Mouse (Mus musculus): ENCODE measurements at regions not wholly inside any gene's neighbourhood (a gene's known extent, or its start where the extent isn't known, plus 50 kb on each side); places are given as distances from the start of the nearest gene placed in this dataset.

GRCm38 (mm10) chr10:116726031-116726430 lies 144.7 kb upstream of the Cnot2 start:
- no peak overlapping the region for H3K4me3 ChIP-seq (ENCODE audit: insufficient read depth, low read depth, low read length)
- H3K4me1 ChIP-seq (ENCODE audit: control insufficient read depth, insufficient read depth, insufficient read length, low read length), result peaks cover 8% of the 10 kb centered on the region
- H3K27ac ChIP-seq (replicated peaks; ENCODE audit: low read depth, low read length), result no peak overlapping the region

DNA sequence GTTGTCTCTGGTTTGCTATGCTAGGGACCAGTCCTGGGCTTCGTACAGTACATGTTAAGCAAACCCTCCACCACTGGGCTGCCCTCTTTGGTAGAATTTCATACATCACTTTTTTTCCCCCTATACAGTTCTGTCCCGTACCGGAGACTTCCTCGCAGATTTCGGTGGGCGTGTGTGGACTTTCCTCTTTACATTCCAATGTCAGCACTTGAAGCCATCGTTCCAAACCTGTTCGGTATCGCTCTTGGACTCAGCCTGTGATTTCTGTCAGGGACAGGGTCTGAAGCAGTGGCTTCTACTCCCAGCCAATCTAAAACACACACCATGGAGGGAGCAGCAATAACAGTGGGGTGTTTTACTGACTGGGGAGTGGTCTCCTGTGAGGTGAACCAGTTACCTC lies 140.7 kb upstream of the Cnot2 start:
- H3K4me3 ChIP-seq (ENCODE audit: insufficient read depth, low read depth, low read length), result no peak overlapping the region
- H3K4me1 ChIP-seq (ENCODE audit: control insufficient read depth, insufficient read depth, insufficient read length, low read length), result peaks cover 3% of the 10 kb centered on the region; the same call in 1 of the 2 replicates

GRCm38 (mm10) chr10:116719616-116720015 lies 138.3 kb upstream of the Cnot2 start:
- Histone ChIP-seq H3K4me3 (ENCODE audit: insufficient read depth, low read depth, low read length) (no peak overlapping the region), H3K27ac (replicated peaks; ENCODE audit: low read depth, low read length) (peak overlapping the region; percentile 59; the same call in 1 of the 2 replicates), H3K4me1 (ENCODE audit: control insufficient read depth, insufficient read depth, insufficient read length, low read length) (peaks cover 3% of the 10 kb centered on the region; the same call in 1 of the 2 replicates)

More for the DNA sequence above, 140.7 kb upstream of the Cnot2 start:
- no peak overlapping the region for H3K27ac ChIP-seq (replicated peaks; ENCODE audit: low read depth, low read length)

DNA sequence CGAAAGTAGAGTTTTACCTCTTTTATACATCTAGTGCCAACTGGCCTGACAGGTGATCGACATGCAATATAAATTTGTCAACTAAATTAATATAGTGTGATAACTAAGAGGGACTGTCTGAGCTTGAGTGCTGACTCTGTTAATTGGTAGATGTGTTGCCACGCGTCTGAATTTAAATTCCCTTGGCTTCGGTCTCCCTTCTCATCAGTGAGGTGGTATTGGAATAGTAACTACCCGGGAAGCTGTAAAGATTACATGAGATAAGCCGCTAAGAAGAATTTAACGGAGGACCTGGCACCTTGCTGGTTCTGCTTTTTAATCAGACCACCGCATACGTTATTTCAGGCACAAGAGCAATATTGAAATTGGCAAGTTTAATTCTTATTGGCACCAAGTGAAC lies 136.7 kb upstream of the Cnot2 start:
- Histone ChIP-seq H3K4me3 (ENCODE audit: insufficient read depth, low read depth, low read length) (no peak overlapping the region), H3K27ac (replicated peaks; ENCODE audit: low read depth, low read length) (no peak overlapping the region), H3K4me1 (ENCODE audit: control insufficient read depth, insufficient read depth, insufficient read length, low read length) (peaks cover 11% of the 10 kb centered on the region)

DNA sequence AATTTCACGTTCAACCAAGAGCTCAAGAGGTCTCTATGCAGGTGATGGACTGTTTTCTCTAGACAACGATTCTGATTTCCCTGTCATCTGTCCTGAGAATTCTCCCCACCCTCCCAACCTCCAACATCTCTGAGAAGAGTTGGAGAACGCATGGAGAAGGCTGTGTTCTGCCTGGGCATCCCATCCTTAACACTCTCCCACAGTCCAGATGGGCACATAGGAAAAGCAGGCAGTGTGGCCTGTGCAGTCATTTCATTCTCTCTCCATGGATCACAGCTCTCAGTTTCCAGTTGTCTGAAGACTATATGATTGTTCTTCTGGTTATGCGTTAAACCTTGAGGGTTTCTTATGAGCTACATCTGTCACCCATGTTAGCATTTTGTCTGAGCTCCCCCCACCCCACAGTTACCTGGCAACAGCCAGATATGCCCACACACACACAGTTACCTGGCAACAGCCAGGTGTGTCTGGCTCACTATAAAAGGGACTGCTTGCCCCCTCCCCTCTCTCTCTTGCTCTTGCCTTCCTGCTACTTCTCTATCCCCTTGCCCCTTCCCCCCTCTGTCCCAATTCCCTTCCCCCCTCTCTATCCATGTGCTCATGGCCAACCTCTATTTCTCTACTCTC lies 135.8 kb upstream of the Cnot2 start:
- Histone ChIP-seq H3K4me3 (ENCODE audit: insufficient read depth, low read depth, low read length) (no peak overlapping the region), H3K27ac (replicated peaks; ENCODE audit: low read depth, low read length) (no peak overlapping the region), H3K4me1 (ENCODE audit: control insufficient read depth, insufficient read depth, insufficient read length, low read length) (peaks cover 11% of the 10 kb centered on the region)

GRCm38 (mm10) chr10:116713456-116713855 lies 132.1 kb upstream of the Cnot2 start:
- no peak overlapping the region for H3K4me3 ChIP-seq (ENCODE audit: insufficient read depth, low read depth, low read length)
- peaks cover 9% of the 10 kb centered on the region for H3K4me1 ChIP-seq (ENCODE audit: control insufficient read depth, insufficient read depth, insufficient read length, low read length)
- H3K27ac ChIP-seq (replicated peaks; ENCODE audit: low read depth, low read length), result peak overlapping the region; percentile 16

DNA sequence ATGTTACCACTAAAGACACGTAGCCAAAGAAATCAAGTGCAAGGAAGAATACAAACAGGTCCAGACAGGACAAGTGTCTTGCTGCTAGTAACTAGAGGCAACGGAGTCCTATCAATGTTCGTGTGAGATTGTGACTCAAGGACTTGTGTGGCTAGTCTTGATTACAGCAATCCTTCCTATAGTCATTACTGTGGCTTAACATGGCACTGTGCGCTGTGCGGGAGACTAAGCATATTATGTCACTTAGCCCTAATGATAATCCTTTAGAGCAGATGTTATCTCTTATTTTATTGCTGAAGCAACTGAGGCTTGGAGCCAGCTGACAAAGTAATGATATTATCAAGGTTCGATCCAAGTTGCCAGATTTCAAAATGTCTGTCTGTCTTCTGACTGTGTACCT lies 125.7 kb upstream of the Cnot2 start:
- Histone ChIP-seq H3K4me3 (ENCODE audit: insufficient read depth, low read depth, low read length) (no peak overlapping the region), H3K27ac (replicated peaks; ENCODE audit: low read depth, low read length) (no peak overlapping the region), H3K4me1 (ENCODE audit: control insufficient read depth, insufficient read depth, insufficient read length, low read length) (peaks cover 2% of the 10 kb centered on the region; the same call in 1 of the 2 replicates)

GRCm38 (mm10) chr10:116701281-116701680 lies 120.0 kb upstream of the Cnot2 start:
- H3K4me1 ChIP-seq (ENCODE audit: control insufficient read depth, insufficient read depth, insufficient read length, low read length), result peaks cover 2% of the 10 kb centered on the region; the same call in 1 of the 2 replicates
- no peak overlapping the region for H3K4me3 ChIP-seq (ENCODE audit: insufficient read depth, low read depth, low read length)
- no peak overlapping the region for H3K27ac ChIP-seq (replicated peaks; ENCODE audit: low read depth, low read length)

DNA sequence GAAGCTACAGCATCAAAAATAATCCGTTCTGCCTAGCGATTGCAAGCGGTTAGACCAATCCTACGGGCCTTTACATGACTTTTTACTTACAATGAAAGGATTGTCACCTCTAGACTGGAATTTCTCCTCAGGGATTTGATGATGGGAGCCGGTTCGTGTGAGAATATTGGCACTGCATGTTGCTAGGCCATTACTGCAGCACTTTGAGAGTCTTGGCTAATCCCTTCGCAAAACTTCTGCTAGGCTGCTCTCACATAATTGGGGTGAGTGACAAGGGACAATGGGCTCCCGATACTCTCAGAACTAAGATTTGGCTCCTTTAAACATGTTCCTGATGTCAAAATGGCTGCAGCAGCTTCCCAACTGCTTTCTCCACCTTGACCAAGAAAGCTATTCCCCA lies 118.4 kb upstream of the Cnot2 start:
- peaks cover 2% of the 10 kb centered on the region; the same call in 1 of the 2 replicates for H3K4me1 ChIP-seq (ENCODE audit: control insufficient read depth, insufficient read depth, insufficient read length, low read length)
- H3K4me3 ChIP-seq (ENCODE audit: insufficient read depth, low read depth, low read length), result no peak overlapping the region
- no peak overlapping the region for H3K27ac ChIP-seq (replicated peaks; ENCODE audit: low read depth, low read length)

DNA sequence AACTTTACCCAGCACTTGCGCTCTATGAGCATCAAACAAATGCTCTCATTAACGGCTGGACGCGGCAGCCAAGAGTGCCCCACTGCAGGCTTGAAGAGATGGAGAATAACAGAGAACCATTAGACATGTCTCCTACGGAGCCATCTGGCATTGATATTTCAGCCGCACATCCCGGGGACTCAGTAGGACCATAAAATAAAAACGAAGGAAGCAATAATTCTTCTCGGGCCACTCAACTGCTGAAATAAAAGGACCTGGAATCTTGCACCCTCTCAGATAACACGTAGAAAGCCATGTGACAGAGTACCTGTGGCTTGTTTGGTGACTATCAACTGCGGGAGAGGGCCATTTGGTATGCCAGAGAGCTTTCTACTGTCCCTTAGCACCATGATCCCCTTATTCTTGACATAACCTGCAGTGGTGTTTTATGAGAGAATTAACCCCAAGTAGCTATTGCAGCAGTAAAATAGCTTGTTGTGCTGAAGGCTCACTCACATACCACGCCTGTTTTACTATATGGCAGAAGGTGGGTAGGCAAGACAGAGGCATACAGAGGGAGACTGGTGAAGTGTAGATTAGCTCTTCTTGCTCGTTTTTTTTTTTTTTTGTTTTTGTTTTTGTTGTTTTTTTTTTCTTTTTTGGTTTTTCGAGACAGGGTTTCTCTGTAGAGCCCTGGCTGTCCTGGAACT lies 116.5 kb upstream of the Cnot2 start:
- no peak overlapping the region for H3K4me3 ChIP-seq (ENCODE audit: insufficient read depth, low read depth, low read length)
- H3K27ac ChIP-seq (replicated peaks; ENCODE audit: low read depth, low read length), result no peak overlapping the region
- H3K4me1 ChIP-seq (ENCODE audit: control insufficient read depth, insufficient read depth, insufficient read length, low read length), result peaks cover 2% of the 10 kb centered on the region; the same call in 1 of the 2 replicates

- no peaks in the 10 kb centered on the region for H3K4me1 ChIP-seq (ENCODE audit: control insufficient read depth, insufficient read depth, insufficient read length, low read length)
- H3K27ac ChIP-seq (replicated peaks; ENCODE audit: low read depth, low read length), result no peak overlapping the region
- no peak overlapping the region for H3K4me3 ChIP-seq (ENCODE audit: insufficient read depth, low read depth, low read length)
Observed at GRCm38 (mm10) chr10:116693816-116694215, 112.5 kb upstream of the Cnot2 start.

DNA sequence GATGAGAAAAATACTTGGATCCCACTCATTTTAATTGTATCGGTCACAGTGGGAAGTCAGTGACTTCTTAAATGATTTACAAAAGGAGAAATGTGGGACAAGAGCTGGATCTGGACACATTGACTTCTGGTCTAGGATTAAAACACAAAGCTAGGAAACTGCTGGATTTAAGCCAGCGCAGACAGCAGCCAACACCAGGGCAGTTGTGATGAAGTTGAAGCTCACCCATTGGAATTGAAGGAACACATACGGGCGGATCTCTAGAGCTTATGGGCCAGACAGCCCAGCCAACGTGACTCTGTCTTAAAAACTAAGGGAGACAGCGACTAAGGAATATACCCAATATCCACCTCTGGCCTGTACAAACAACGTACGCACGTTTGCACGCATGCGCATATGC lies 105.4 kb upstream of the Cnot2 start:
- Histone ChIP-seq H3K27ac (replicated peaks; ENCODE audit: low read depth, low read length) (no peak overlapping the region), H3K4me3 (ENCODE audit: insufficient read depth, low read depth, low read length) (no peak overlapping the region), H3K4me1 (ENCODE audit: control insufficient read depth, insufficient read depth, insufficient read length, low read length) (0 out of 2 replicates have a peak, but pooled peaks cover 2% of the 10 kb centered on the region)

DNA sequence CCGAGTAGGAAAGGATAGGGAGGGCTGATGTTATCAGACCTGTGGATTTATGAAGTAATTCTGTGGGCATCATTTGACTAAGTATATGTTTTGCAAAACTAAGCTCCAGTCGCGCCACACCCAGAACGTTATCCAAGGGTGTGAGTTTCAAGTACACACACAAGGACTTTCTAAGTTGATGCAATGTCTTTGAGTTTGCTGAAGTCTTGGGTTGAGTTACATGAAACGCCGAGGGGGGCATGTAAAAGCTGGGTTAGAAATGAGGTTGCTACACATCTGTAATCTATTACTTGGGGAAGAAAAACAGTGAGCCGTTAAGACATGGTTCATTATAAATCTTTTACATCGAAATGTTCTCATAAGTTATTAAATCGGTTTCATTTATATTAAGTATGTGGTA lies 102.1 kb upstream of the Cnot2 start:
- Histone ChIP-seq H3K4me3 (ENCODE audit: insufficient read depth, low read depth, low read length) (no peak overlapping the region), H3K4me1 (ENCODE audit: control insufficient read depth, insufficient read depth, insufficient read length, low read length) (0 out of 2 replicates have a peak, but pooled peaks cover 2% of the 10 kb centered on the region), H3K27ac (replicated peaks; ENCODE audit: low read depth, low read length) (no peak overlapping the region)

- H3K4me1 ChIP-seq (ENCODE audit: control insufficient read depth, insufficient read depth, insufficient read length, low read length), result no peaks in the 10 kb centered on the region
- no peak overlapping the region for H3K27ac ChIP-seq (replicated peaks; ENCODE audit: low read depth, low read length)
- no peak overlapping the region for H3K4me3 ChIP-seq (ENCODE audit: insufficient read depth, low read depth, low read length)
Observed at GRCm38 (mm10) chr10:116678950-116679735, 97.8 kb upstream of the Cnot2 start.

GRCm38 (mm10) chr10:116677949-116678348 lies 96.6 kb upstream of the Cnot2 start:
- no peak overlapping the region for H3K4me3 ChIP-seq (ENCODE audit: insufficient read depth, low read depth, low read length)
- no peaks in the 10 kb centered on the region for H3K4me1 ChIP-seq (ENCODE audit: control insufficient read depth, insufficient read depth, insufficient read length, low read length)
- no peak overlapping the region for H3K27ac ChIP-seq (replicated peaks; ENCODE audit: low read depth, low read length)

Data from brown adipose tissue, adult 24 weeks (tissue).